Mouse (Mus musculus): Measurements from ENCODE around the gene Cacna2d3. TPM values are rescaled to one million over a fixed set of nuclear protein-coding genes. Genes with fewer than 3 reads are reported as not detected.

The Cacna2d3 gene
- polyA plus RNA-seq, 1 experiment from 2014 or later, result 0.92 TPM

- H3K4me3 ChIP-seq (ENCODE audit: low read length), result no peak overlapping the region
- no peaks in the 10 kb centered on the region for H3K27me3 ChIP-seq (replicated peaks; ENCODE audit: control insufficient read depth, insufficient read depth, low read length)
- WGBS, result 75% methylated on average over 9 of the region's 9 CpGs
- no peaks in the 10 kb centered on the region; the same call in 1 of the 2 replicates for H3K9me3 ChIP-seq (ENCODE audit: control insufficient read depth, low read length)
- no peaks in the 10 kb centered on the region for H3K36me3 ChIP-seq (ENCODE audit: control insufficient read depth, insufficient read depth, low read length)
- no peak overlapping the region for H3K9ac ChIP-seq (ENCODE audit: low read depth, low read length)
- ATAC-seq, result no peak
- no peak overlapping the region for H3K27ac ChIP-seq (ENCODE audit: low read length)
- no peak overlapping the region for H3K4me2 ChIP-seq (ENCODE audit: low read depth, low read length)
- no peaks in the 10 kb centered on the region for H3K4me1 ChIP-seq (ENCODE audit: control insufficient read depth, insufficient read depth, low read length)
Measured at GRCm38 (mm10) chr14:29110351-29111091, 611.1 kb downstream of the Cacna2d3 start.

GRCm38 (mm10) chr14:29107464-29107863 lies 614.2 kb downstream of the Cacna2d3 start:
- no peaks in the 10 kb centered on the region for H3K27me3 ChIP-seq (replicated peaks; ENCODE audit: control insufficient read depth, insufficient read depth, low read length)
- no peak overlapping the region for H3K27ac ChIP-seq (ENCODE audit: low read length)
- WGBS, result 78% methylated on average over 5 of the region's 5 CpGs
- H3K4me2 ChIP-seq (ENCODE audit: low read depth, low read length), result no peak overlapping the region
- H3K4me3 ChIP-seq (ENCODE audit: low read length), result no peak overlapping the region
- no peak for ATAC-seq
- H3K9ac ChIP-seq (ENCODE audit: low read depth, low read length), result no peak overlapping the region
- H3K9me3 ChIP-seq (ENCODE audit: control insufficient read depth, low read length), result no peaks in the 10 kb centered on the region; the same call in 1 of the 2 replicates
- no peaks in the 10 kb centered on the region for H3K36me3 ChIP-seq (ENCODE audit: control insufficient read depth, insufficient read depth, low read length)
- H3K4me1 ChIP-seq (ENCODE audit: control insufficient read depth, insufficient read depth, low read length), result no peaks in the 10 kb centered on the region

DNA sequence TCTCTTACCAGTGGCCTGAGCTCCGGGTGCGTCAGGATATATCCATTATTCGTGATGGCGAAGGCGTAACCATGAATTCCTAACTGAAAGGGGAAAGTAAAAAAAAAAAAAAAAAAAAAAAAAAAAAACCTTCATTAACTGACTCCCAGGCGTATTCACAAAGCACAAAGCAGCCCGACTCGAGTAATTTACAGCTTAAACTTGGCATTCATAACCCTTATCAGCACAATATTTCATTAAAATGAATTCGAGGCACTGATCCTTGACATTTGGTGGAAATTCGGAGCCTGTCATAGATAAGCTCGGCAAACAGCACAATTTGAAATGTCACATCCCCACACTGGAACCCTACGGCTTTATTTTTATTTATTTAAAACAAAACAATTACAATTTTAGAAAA lies 623.9 kb downstream of the Cacna2d3 start:
- Histone ChIP-seq H3K4me3 (ENCODE audit: low read length) (no peak overlapping the region), H3K36me3 (ENCODE audit: control insufficient read depth, insufficient read depth, low read length) (no peaks in the 10 kb centered on the region), H3K4me2 (ENCODE audit: low read depth, low read length) (no peak overlapping the region), H3K9me3 (ENCODE audit: control insufficient read depth, low read length) (no peaks in the 10 kb centered on the region), H3K4me1 (ENCODE audit: control insufficient read depth, insufficient read depth, low read length) (no peaks in the 10 kb centered on the region), H3K27me3 (replicated peaks; ENCODE audit: control insufficient read depth, insufficient read depth, low read length) (no peaks in the 10 kb centered on the region), H3K27ac (ENCODE audit: low read length) (no peak overlapping the region), H3K9ac (ENCODE audit: low read depth, low read length) (no peak overlapping the region)
- 72% methylated on average over 12 of the region's 12 CpGs for WGBS
- no peak for ATAC-seq

DNA sequence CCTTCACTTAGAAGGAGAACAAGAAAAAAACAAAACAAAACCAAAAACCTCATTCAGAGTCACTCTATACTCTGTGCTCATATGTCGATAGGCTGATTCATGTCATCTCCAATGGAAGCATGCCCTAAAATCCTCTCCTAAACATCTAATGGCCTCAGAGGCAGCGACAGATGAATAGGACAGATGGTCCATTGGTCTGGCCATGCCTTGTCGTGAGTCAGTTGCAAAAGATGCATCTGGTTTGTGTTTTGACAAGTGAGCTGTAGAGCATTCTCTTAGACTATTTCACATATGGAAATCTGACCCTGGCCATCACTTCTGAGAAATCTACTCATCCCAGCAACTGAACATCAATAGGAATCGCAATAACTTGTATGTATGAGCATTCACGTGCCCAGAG lies 626.2 kb downstream of the Cacna2d3 start:
- WGBS, result 83% methylated on average over 5 of the region's 5 CpGs
- Histone ChIP-seq H3K4me1 (ENCODE audit: control insufficient read depth, insufficient read depth, low read length) (no peaks in the 10 kb centered on the region), H3K36me3 (ENCODE audit: control insufficient read depth, insufficient read depth, low read length) (no peaks in the 10 kb centered on the region), H3K9me3 (ENCODE audit: control insufficient read depth, low read length) (no peaks in the 10 kb centered on the region), H3K27me3 (replicated peaks; ENCODE audit: control insufficient read depth, insufficient read depth, low read length) (no peaks in the 10 kb centered on the region), H3K9ac (ENCODE audit: low read depth, low read length) (no peak overlapping the region), H3K4me2 (ENCODE audit: low read depth, low read length) (no peak overlapping the region), H3K4me3 (ENCODE audit: low read length) (no peak overlapping the region), H3K27ac (ENCODE audit: low read length) (no peak overlapping the region)
- ATAC-seq, result no peak

DNA sequence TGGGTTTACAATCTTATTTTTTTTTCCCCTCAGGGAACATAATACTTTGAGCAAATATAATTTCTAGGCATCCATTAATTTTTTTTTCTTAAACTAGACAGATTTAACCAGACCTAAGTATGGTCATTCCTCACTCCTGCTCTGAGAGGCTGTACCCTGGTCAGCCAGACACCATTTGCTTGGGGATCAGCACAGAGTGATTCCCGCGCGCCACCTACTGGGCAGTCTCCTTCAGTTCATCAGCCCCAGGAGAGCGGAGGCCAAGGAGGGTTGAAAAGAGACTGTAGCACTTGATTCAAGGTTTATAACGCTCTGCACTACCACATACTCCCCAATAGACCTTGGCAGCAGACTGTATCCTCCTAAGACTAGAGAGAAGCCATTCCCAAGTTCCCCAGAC lies 631.6 kb downstream of the Cacna2d3 start:
- WGBS, result 5% methylated on average over 5 of the region's 5 CpGs

DNA sequence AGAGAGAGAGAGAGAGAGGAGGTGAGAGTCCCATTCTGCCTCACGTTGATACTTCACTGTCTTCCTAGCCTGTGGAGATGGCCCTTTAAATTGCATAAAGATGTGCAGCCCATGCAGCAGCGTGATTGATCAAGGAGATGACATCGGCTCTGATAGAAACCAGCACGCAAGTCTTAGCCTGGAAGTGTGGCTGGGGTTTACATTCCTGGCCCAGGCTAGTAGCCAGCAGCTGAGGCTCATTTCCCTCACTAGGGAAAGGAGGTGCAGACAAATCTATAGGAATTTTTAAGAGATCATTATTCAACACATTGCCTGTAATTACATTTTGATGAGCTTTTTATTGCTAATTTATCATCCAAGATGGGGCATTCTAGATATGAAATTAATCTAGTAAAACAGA lies 635.1 kb downstream of the Cacna2d3 start:
- Histone ChIP-seq H3K27ac (ENCODE audit: low read length) (no peak overlapping the region), H3K9ac (ENCODE audit: low read depth, low read length) (no peak overlapping the region), H3K36me3 (ENCODE audit: control insufficient read depth, insufficient read depth, low read length) (no peaks in the 10 kb centered on the region), H3K4me3 (ENCODE audit: low read length) (no peak overlapping the region), H3K9me3 (ENCODE audit: control insufficient read depth, low read length) (no peaks in the 10 kb centered on the region), H3K27me3 (replicated peaks; ENCODE audit: control insufficient read depth, insufficient read depth, low read length) (no peaks in the 10 kb centered on the region), H3K4me1 (ENCODE audit: control insufficient read depth, insufficient read depth, low read length) (no peaks in the 10 kb centered on the region), H3K4me2 (ENCODE audit: low read depth, low read length) (no peak overlapping the region)
- ATAC-seq, result no peak
- 37% methylated on average over 4 of the region's 4 CpGs for WGBS

More for the DNA sequence above, 631.6 kb downstream of the Cacna2d3 start:
- H3K9me3 ChIP-seq (ENCODE audit: control insufficient read depth, low read length), result no peaks in the 10 kb centered on the region
- ATAC-seq, result peak; percentile 71
- no peaks in the 10 kb centered on the region for H3K4me1 ChIP-seq (ENCODE audit: control insufficient read depth, insufficient read depth, low read length)
- H3K27me3 ChIP-seq (replicated peaks; ENCODE audit: control insufficient read depth, insufficient read depth, low read length), result no peaks in the 10 kb centered on the region
- H3K4me2 ChIP-seq (ENCODE audit: low read depth, low read length), result no peak overlapping the region
- no peak overlapping the region for H3K27ac ChIP-seq (ENCODE audit: low read length)
- H3K36me3 ChIP-seq (ENCODE audit: control insufficient read depth, insufficient read depth, low read length), result no peaks in the 10 kb centered on the region
- no peak overlapping the region for H3K4me3 ChIP-seq (ENCODE audit: low read length)
- no peak overlapping the region for H3K9ac ChIP-seq (ENCODE audit: low read depth, low read length)

- H3K4me3 ChIP-seq (ENCODE audit: low read length), result no peak overlapping the region
- no peak overlapping the region for H3K4me2 ChIP-seq (ENCODE audit: low read depth, low read length)
- ATAC-seq, result no peak
- no peaks in the 10 kb centered on the region for H3K9me3 ChIP-seq (ENCODE audit: control insufficient read depth, low read length)
- WGBS, result 74% methylated on average over 7 of the region's 7 CpGs
- H3K4me1 ChIP-seq (ENCODE audit: control insufficient read depth, insufficient read depth, low read length), result no peaks in the 10 kb centered on the region
- no peak overlapping the region for H3K27ac ChIP-seq (ENCODE audit: low read length)
- H3K27me3 ChIP-seq (replicated peaks; ENCODE audit: control insufficient read depth, insufficient read depth, low read length), result no peaks in the 10 kb centered on the region
- H3K36me3 ChIP-seq (ENCODE audit: control insufficient read depth, insufficient read depth, low read length), result no peaks in the 10 kb centered on the region
- no peak overlapping the region for H3K9ac ChIP-seq (ENCODE audit: low read depth, low read length)
Measured at GRCm38 (mm10) chr14:29085493-29086159, 636.0 kb downstream of the Cacna2d3 start.

- WGBS, result 85% methylated on average over 1 of the region's 1 CpGs
- ATAC-seq, result no peak
- Histone ChIP-seq H3K4me3 (ENCODE audit: low read length) (no peak overlapping the region), H3K36me3 (ENCODE audit: control insufficient read depth, insufficient read depth, low read length) (no peaks in the 10 kb centered on the region), H3K9ac (ENCODE audit: low read depth, low read length) (no peak overlapping the region), H3K9me3 (ENCODE audit: control insufficient read depth, low read length) (no peaks in the 10 kb centered on the region), H3K27me3 (replicated peaks; ENCODE audit: control insufficient read depth, insufficient read depth, low read length) (no peaks in the 10 kb centered on the region), H3K4me1 (ENCODE audit: control insufficient read depth, insufficient read depth, low read length) (no peaks in the 10 kb centered on the region), H3K27ac (ENCODE audit: low read length) (no peak overlapping the region), H3K4me2 (ENCODE audit: low read depth, low read length) (no peak overlapping the region)
Measured at GRCm38 (mm10) chr14:29082171-29082570, 639.5 kb downstream of the Cacna2d3 start.

- 79% methylated on average over 4 of the region's 4 CpGs for WGBS
- no peak overlapping the region for H3K4me3 ChIP-seq (ENCODE audit: low read length)
- no peak overlapping the region for H3K4me2 ChIP-seq (ENCODE audit: low read depth, low read length)
- no peaks in the 10 kb centered on the region for H3K9me3 ChIP-seq (ENCODE audit: control insufficient read depth, low read length)
- H3K9ac ChIP-seq (ENCODE audit: low read depth, low read length), result no peak overlapping the region
- H3K4me1 ChIP-seq (ENCODE audit: control insufficient read depth, insufficient read depth, low read length), result no peaks in the 10 kb centered on the region
- no peak overlapping the region for H3K27ac ChIP-seq (ENCODE audit: low read length)
- H3K36me3 ChIP-seq (ENCODE audit: control insufficient read depth, insufficient read depth, low read length), result no peaks in the 10 kb centered on the region
- ATAC-seq, result no peak
- no peaks in the 10 kb centered on the region for H3K27me3 ChIP-seq (replicated peaks; ENCODE audit: control insufficient read depth, insufficient read depth, low read length)
Measured at GRCm38 (mm10) chr14:29080630-29081029, 641.0 kb downstream of the Cacna2d3 start.

Data from intestine, embryonic 16.5 days (tissue).